Mouse (Mus musculus) Muller cell, postnatal 12 days (primary cell): Measurements from ENCODE around the gene Gm49373.

ENCODE experiments used
- DNase-seq: peaks from one replicate; pipeline ENCODE4 v3.0.0-alpha.2; 2015; ENCODE audit errors: inconsistent ontology term

Gene Gm49373

GRCm38 (mm10) chr9:21028560-21029110 lies 44.3 kb downstream of the Gm49373 start:
- no peak for DNase-seq

- DNase-seq: no peak
Observed at GRCm38 (mm10) chr9:21027774-21028290, 45.1 kb downstream of the Gm49373 start.

GRCm38 (mm10) chr9:21026849-21027248 lies 46.0 kb downstream of the Gm49373 start:
- no peak for DNase-seq

- no peak for DNase-seq
Observed at GRCm38 (mm10) chr9:21025258-21025810, 47.6 kb downstream of the Gm49373 start.

- DNase-seq: no peak
Observed at GRCm38 (mm10) chr9:21022726-21023125, 50.2 kb downstream of the Gm49373 start.

GRCm38 (mm10) chr9:21022288-21022687 lies 50.6 kb downstream of the Gm49373 start:
- DNase-seq: no peak

GRCm38 (mm10) chr9:21021363-21021762 lies 51.5 kb downstream of the Gm49373 start:
- DNase-seq: no peak

- DNase-seq: no peak
Observed at GRCm38 (mm10) chr9:21018600-21018999, 54.3 kb downstream of the Gm49373 start.

GRCm38 (mm10) chr9:21017177-21017575 lies 55.7 kb downstream of the Gm49373 start:
- no peak for DNase-seq

GRCm38 (mm10) chr9:21016331-21017176 lies 56.3 kb downstream of the Gm49373 start:
- DNase-seq: no peak

- DNase-seq: no peak
Observed at GRCm38 (mm10) chr9:21015571-21016130, 57.2 kb downstream of the Gm49373 start, which contains the start of gene Icam1. Icam1 (plus strand) TSS chr9:21015985.

GRCm38 (mm10) chr9:21014691-21015570 lies 58.0 kb downstream of the Gm49373 start:
- DNase-seq: no peak
